Mouse (Mus musculus): ENCODE data around the gene Fap.

The Fap gene

GRCm38 (mm10) chr2:62531065-62531464 lies 42.8 kb downstream of the Fap start:
- DNase-seq (ENCODE audit: extremely low spot score) = no peak

GRCm38 (mm10) chr2:62526399-62526798 lies 47.5 kb downstream of the Fap start:
- DNase-seq (ENCODE audit: extremely low spot score) = no peak

- DNase-seq (ENCODE audit: extremely low spot score) = no peak
These were observed 56.1 kb downstream of the Fap start for GRCm38 (mm10) chr2:62517790-62518189.

GRCm38 (mm10) chr2:62514477-62514876 lies 59.4 kb downstream of the Fap start:
- DNase-seq (ENCODE audit: extremely low spot score) = no peak

- DNase-seq (ENCODE audit: extremely low spot score) = no peak
These were observed 60.4 kb downstream of the Fap start for GRCm38 (mm10) chr2:62513477-62513876.

GRCm38 (mm10) chr2:62507130-62507529 lies 66.7 kb downstream of the Fap start:
- no peak for DNase-seq (ENCODE audit: extremely low spot score)

GRCm38 (mm10) chr2:62506441-62506840 lies 67.4 kb downstream of the Fap start:
- no peak for DNase-seq (ENCODE audit: extremely low spot score)

GRCm38 (mm10) chr2:62504269-62504796 lies 69.5 kb downstream of the Fap start:
- no peak for DNase-seq (ENCODE audit: extremely low spot score)

GRCm38 (mm10) chr2:62503326-62503725 lies 70.5 kb downstream of the Fap start:
- DNase-seq (ENCODE audit: extremely low spot score) = no peak

GRCm38 (mm10) chr2:62502516-62502915 lies 71.4 kb downstream of the Fap start:
- no peak for DNase-seq (ENCODE audit: extremely low spot score)

- no peak for DNase-seq (ENCODE audit: extremely low spot score)
These were observed 75.1 kb downstream of the Fap start for GRCm38 (mm10) chr2:62498821-62499220.

GRCm38 (mm10) chr2:62498086-62498485 lies 75.8 kb downstream of the Fap start:
- no peak for DNase-seq (ENCODE audit: extremely low spot score)

GRCm38 (mm10) chr2:62497333-62498002 lies 76.4 kb downstream of the Fap start:
- no peak for DNase-seq (ENCODE audit: extremely low spot score)

GRCm38 (mm10) chr2:62495407-62495806 lies 78.5 kb downstream of the Fap start:
- DNase-seq (ENCODE audit: extremely low spot score) = no peak

GRCm38 (mm10) chr2:62489832-62490231 lies 84.0 kb downstream of the Fap start:
- no peak for DNase-seq (ENCODE audit: extremely low spot score)

- no peak for DNase-seq (ENCODE audit: extremely low spot score)
These were observed 89.0 kb downstream of the Fap start for GRCm38 (mm10) chr2:62484906-62485305.

- no peak for DNase-seq (ENCODE audit: extremely low spot score)
These were observed 90.3 kb downstream of the Fap start, which contains the start of gene Gcg for GRCm38 (mm10) chr2:62483550-62483949. Gcg (minus strand) TSS chr2:62483650.

GRCm38 (mm10) chr2:62480285-62481198 lies 93.3 kb downstream of the Fap start:
- DNase-seq (ENCODE audit: extremely low spot score) = no peak

- no peak for DNase-seq (ENCODE audit: extremely low spot score)
These were observed 104.3 kb downstream of the Fap start for GRCm38 (mm10) chr2:62469551-62469950.

GRCm38 (mm10) chr2:62463287-62463686 lies 110.6 kb downstream of the Fap start:
- DNase-seq (ENCODE audit: extremely low spot score) = no peak

GRCm38 (mm10) chr2:62462174-62462573 lies 111.7 kb downstream of the Fap start:
- DNase-seq (ENCODE audit: extremely low spot score) = no peak

- no peak for DNase-seq (ENCODE audit: extremely low spot score)
These were observed 112.9 kb downstream of the Fap start for GRCm38 (mm10) chr2:62460815-62461450.

Data from embryo, embryonic 9.5 days (tissue).